ENCODE assay signal across 10 mouse cellular contexts in the genomic region with DNA sequence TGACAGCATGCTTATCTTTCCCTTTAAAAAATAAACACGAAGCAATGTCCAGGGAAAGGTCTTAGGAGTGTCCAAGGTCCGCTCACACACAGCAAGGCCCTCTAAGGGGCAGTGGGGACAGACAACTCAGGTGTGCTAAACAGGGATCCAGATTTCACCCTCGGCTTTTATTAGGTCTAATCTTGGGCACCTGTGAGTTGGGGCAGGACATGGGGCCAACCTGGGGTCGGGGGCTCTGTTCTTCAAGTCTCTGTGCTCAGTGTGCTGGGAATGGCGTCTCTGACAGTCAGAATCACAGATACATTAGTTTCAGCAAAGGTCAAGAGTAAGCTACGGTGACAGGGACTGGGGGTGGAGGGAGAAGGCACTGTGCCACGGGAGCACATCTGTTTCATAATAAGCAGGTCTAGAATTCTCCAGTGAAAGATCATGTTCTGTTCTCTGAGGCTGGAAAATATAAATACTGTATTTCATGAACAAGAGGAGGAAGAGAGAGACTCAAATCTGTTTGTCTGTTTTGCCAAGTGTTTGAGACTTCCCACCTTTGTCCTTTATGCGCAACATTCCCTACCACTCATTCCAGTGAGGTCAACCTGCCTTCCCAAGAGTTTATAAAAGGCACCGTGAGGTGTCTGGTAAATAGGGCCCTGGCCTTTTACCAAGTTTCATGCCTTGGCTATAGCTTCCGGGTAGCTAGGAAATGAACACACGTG. TPM values are rescaled to one million over a fixed set of nuclear protein-coding genes. Genes with fewer than 3 reads are reported as not detected.
DNase-seq lines count a peak whose midpoint lies in the region; ATAC-seq lines count a peak whose summit lies in the region.
"Had no signal": no experiment of that assay in that cellular context is flagged by ENCODE, and none has a peak within 500 bp of the region (broad histone marks: within the 10 kb centered on the region; RNA-seq: fewer than 3 reads in every experiment).

No protein-coding gene starts in this region.

- H3K4me1 ChIP-seq in forebrain, embryonic 13.5 days = peaks cover 19% of the 10 kb centered on the region
- H3K4me1 ChIP-seq in forebrain, embryonic 10.5 days = peaks cover 19% of the 10 kb centered on the region
- peaks cover 37% of the 10 kb centered on the region for H3K4me1 ChIP-seq in neural tube, embryonic 13.5 days (replicated peaks)

- no peak for ATAC-seq in forebrain, embryonic 13.5 days
- ATAC-seq in neural tube, embryonic 13.5 days (ENCODE audit: low read depth) = no peak

- H3K4me3 ChIP-seq in forebrain, embryonic 13.5 days = no peak overlapping the region
- H3K4me3 ChIP-seq in forebrain, embryonic 10.5 days = no peak overlapping the region
- H3K4me3 ChIP-seq in neural tube, embryonic 13.5 days = no peak overlapping the region
- H3K4me3 ChIP-seq: liver, embryonic 13.5 days had no signal

- DNase-seq in forebrain, embryonic 10.5 days (ENCODE audit: extremely low spot score, low spot score) = no peak
- DNase-seq in neural tube, embryonic 10.5 days (ENCODE audit: extremely low spot score, low spot score) = no peak
- DNase-seq in kidney, postnatal 36 days = peak; percentile 29 to 41
- DNase-seq in embryo, embryonic 10 days (ENCODE audit: low spot score) = no peak
- DNase-seq in cerebellum, postnatal 25 days = no peak
- no peak for DNase-seq in right cerebral cortex, adult 2 months (ENCODE audit: low spot score in 2 of 2)
- DNase-seq: B cell, adult 2 months; liver, embryonic 13.5 days had no signal

- peaks cover 12% of the 10 kb centered on the region; the same call in 1 of the 2 replicates for H3K36me3 ChIP-seq in forebrain, embryonic 13.5 days (ENCODE audit: poor library complexity, severe bottlenecking)
- H3K36me3 ChIP-seq in forebrain, embryonic 10.5 days (replicated peaks) = peaks cover 7% of the 10 kb centered on the region; the same call in 1 of the 2 replicates
- H3K36me3 ChIP-seq in neural tube, embryonic 13.5 days = peaks cover 8% of the 10 kb centered on the region; the same call in 1 of the 2 replicates
- H3K36me3 ChIP-seq: liver, embryonic 13.5 days had no signal

- peaks cover 18% of the 10 kb centered on the region; the same call in 1 of the 2 replicates for H3K27me3 ChIP-seq in forebrain, embryonic 13.5 days
- H3K27me3 ChIP-seq in forebrain, embryonic 10.5 days (ENCODE audit: poor library complexity, severe bottlenecking) = peaks cover 6% of the 10 kb centered on the region; the same call in 1 of the 2 replicates
- H3K27me3 ChIP-seq in neural tube, embryonic 13.5 days = no peaks in the 10 kb centered on the region
- H3K27me3 ChIP-seq: liver, embryonic 13.5 days had no signal

- H3K4me2 ChIP-seq in forebrain, embryonic 13.5 days = no peak overlapping the region
- H3K4me2 ChIP-seq in neural tube, embryonic 13.5 days = no peak overlapping the region
- H3K4me2 ChIP-seq: liver, embryonic 13.5 days had no signal

- 88% methylated on average over 11 of the region's 11 CpGs for WGBS in forebrain, embryonic 13.5 days
- 87% methylated on average over 11 of the region's 11 CpGs for WGBS in forebrain, embryonic 10.5 days
- 76% methylated on average over 11 of the region's 11 CpGs for WGBS in neural tube, embryonic 13.5 days

- peak overlapping the region; percentile 31; the same call in 1 of the 2 replicates for H3K27ac ChIP-seq in forebrain, embryonic 13.5 days
- H3K27ac ChIP-seq in forebrain, embryonic 10.5 days = no peak overlapping the region; the same call in 1 of the 2 replicates
- peak overlapping the region; percentile 20; the same call in 1 of the 2 replicates for H3K27ac ChIP-seq in neural tube, embryonic 13.5 days (replicated peaks)
- H3K27ac ChIP-seq: liver, embryonic 13.5 days had no signal

- no peak overlapping the region for H3K9ac ChIP-seq in forebrain, embryonic 13.5 days
- H3K9ac ChIP-seq in neural tube, embryonic 13.5 days = 0 out of 2 replicates have a peak overlapping the region, but pooled peaks have one; percentile 34
- H3K9ac ChIP-seq: liver, embryonic 13.5 days had no signal

- H3K9me3 ChIP-seq in forebrain, embryonic 13.5 days (replicated peaks) = no peaks in the 10 kb centered on the region
- H3K9me3 ChIP-seq in forebrain, embryonic 10.5 days = no peaks in the 10 kb centered on the region
- no peaks in the 10 kb centered on the region for H3K9me3 ChIP-seq in neural tube, embryonic 13.5 days
- H3K9me3 ChIP-seq: liver, embryonic 13.5 days had no signal

RNA-seq across cellular contexts. Expression of a gene that starts 55.1 kb away (rescaled TPM):
- 0.56 and 0.65 TPM in 2 replicates for polyA plus RNA-seq in forebrain, embryonic 13.5 days (2015; fragmentation: Nextera tagmentation; extraction: Ambion mirVana)
- 1.4 and 2.3 TPM in 2 replicates for polyA plus RNA-seq in forebrain, embryonic 10.5 days (2016; fragmentation: Nextera tagmentation; extraction: Ambion mirVana)
- polyA plus RNA-seq in neural tube, embryonic 13.5 days (2015; fragmentation: Nextera tagmentation; extraction: Ambion mirVana) = 0.20 and 0.21 TPM in 2 replicates

Comparison
In these comparisons a context has a peak if more than half of its experiments do, and no peak if none do; other contexts are left out.
1. DNase-seq: peak in kidney, postnatal 36 days (2 of 2); none in forebrain, embryonic 10.5 days (single experiment), neural tube, embryonic 10.5 days (single experiment), embryo, embryonic 10 days (single experiment), cerebellum, postnatal 25 days (0 of 2) and right cerebral cortex, adult 2 months (0 of 2).